Mouse (Mus musculus) hindbrain, embryonic 13.5 days (tissue): Measurements from ENCODE around the gene Bri3. TPM values are rescaled to one million over a fixed set of nuclear protein-coding genes. Genes with fewer than 3 reads are reported as not detected.
A peak's percentile ranks its signal among the peaks of the same experiment; 100 is the strongest.
"Not testable (repeated sequence)": the region's sequence is repeated elsewhere in the genome, so short reads cannot be mapped to it uniquely, and the experiment has no call there.

Source experiments
- ATAC-seq: fragments of 200-750 bp; cut with Nextera tagmentation; 2 replicates; pipeline ENCODE4 v1.8.0; 2017; ENCODE audit warnings: moderate TSS enrichment; ENCODE audit not compliant: low FRiP score
- H3K27ac ChIP-seq: fragments of 300-500 bp; sonication (generic); 2 replicates; pipeline ENCODE4 v1.5.1; 2015; ENCODE audit warnings: inconsistent platforms, mild to moderate bottlenecking, moderate library complexity
- H3K27me3 ChIP-seq: fragments of 300-500 bp; sonication (generic); 2 replicates; pipeline ENCODE4 v1.6.1; 2015; ENCODE audit warnings: mild to moderate bottlenecking, inconsistent platforms
- H3K36me3 ChIP-seq: fragments of 300-500 bp; sonication (generic); 2 replicates; pipeline ENCODE4 v1.6.1; 2015; ENCODE audit warnings: mild to moderate bottlenecking, inconsistent platforms
- H3K4me1 ChIP-seq: fragments of 300-500 bp; sonication (generic); replicated peaks from 2 replicates; pipeline ENCODE4 v1.6.1; 2015; ENCODE audit warnings: inconsistent platforms
- H3K4me2 ChIP-seq: fragments of 300-500 bp; sonication (generic); 2 replicates; pipeline ENCODE4 v1.6.1; 2015; ENCODE audit warnings: inconsistent platforms, mild to moderate bottlenecking, moderate library complexity
- H3K4me3 ChIP-seq: fragments of 300-500 bp; sonication (generic); 2 replicates; pipeline ENCODE4 v1.5.1; 2015; ENCODE audit warnings: mild to moderate bottlenecking, inconsistent platforms
- H3K9ac ChIP-seq: fragments of 300-500 bp; sonication (generic); 2 replicates; pipeline ENCODE4 v1.6.1; 2015; ENCODE audit warnings: mild to moderate bottlenecking, inconsistent platforms
- H3K9me3 ChIP-seq: fragments of 300-500 bp; sonication (generic); 2 replicates; pipeline ENCODE4 v1.6.1; 2016; ENCODE audit warnings: inconsistent platforms
- WGBS: fragments of 180-500 bp; shearing (Covaris S2); methylation state at CpG from one replicate; pipeline ENCODE4 v1.1.7; 2015; 5-methylcytosine and 5-hydroxymethylcytosine counted together
- polyA plus RNA-seq: library from polyadenylated mRNA; unstranded; fragments of >200 nt; fragmentation: Nextera tagmentation; extraction: Ambion mirVana; gene quantifications from 2 replicates; pipeline ENCODE4 v1.2.1, GENCODE M21; 2015

Gene Bri3
- polyA plus RNA-seq, 1 experiment from 2014 or later, result 116 TPM

DNA sequence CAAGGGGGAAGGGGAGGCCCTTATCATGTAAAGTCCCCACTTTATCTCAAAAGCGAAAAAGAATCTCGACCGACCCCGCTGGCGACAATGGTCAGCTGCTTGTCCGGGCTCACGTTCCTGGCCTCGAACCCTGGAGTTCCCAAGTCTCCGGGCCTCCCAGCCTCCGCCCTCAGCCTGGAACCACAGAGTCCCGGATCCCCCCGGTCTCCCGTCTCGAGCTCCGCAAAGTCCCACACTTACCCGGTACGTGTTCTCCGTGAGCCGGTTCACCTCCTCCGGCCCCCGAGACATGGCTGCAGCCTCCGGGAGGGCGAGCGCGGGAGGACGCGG, 113.3 kb downstream of the Bri3 start:
- Histone ChIP-seq H3K27ac (no peak overlapping the region), H3K4me2 (peak overlapping the region; percentile 92), H3K9ac (peak overlapping the region; percentile 31; the same call in 1 of the 2 replicates), H3K36me3 (no peaks in the 10 kb centered on the region), H3K4me3 (peak overlapping the region; percentile 55), H3K9me3 (no peaks in the 10 kb centered on the region), H3K27me3 (peaks cover 46% of the 10 kb centered on the region), H3K4me1 (peaks cover 18% of the 10 kb centered on the region)
- ATAC-seq, result no peak; the same call in 1 of the 2 replicates
- WGBS, result 0% methylated on average over 27 of the region's 27 CpGs

DNA sequence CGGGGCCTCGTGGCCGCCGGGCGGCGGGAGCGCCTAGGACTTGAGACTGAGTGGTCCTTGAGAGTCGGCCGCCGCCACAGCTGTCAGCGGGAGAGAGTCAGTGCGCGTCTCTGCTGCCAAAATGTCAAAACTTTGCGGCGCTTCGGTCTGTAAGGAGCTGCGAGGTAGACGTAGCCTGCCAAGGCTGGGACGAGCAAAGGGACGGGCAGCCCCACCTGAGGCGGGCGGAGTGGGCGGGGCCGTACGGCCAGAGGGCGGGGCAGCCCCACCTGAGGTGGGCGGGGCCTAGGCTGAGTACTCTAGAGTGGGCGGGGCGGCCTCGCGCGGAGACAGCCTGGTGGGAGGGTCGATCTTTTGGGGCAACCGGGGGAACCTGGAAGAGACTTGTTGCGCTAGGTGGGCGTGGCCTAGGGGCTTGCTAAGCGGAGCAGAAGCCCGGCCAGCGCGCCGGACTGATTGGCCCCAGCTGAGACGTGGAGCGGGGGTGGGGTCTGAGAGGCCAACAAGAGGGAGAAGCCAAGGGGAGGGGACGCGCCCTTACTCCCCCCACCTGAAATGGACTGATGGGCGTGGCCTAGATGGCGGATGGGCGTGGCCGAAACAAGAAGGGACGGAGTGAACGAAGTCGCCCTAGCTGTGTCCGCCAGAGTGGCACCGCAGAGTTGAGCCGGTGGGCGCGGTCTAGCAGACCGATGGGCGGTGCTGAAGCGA, 113.8 kb downstream of the Bri3 start, which contains the start of gene Baiap2l1:
Baiap2l1 (minus strand) TSS at position 232 of the 711 bp plus-strand sequence.
- Histone ChIP-seq H3K9ac (peak within 1 kb of the TSS; percentile 31; the same call in 1 of the 2 replicates), H3K36me3 (no peaks in the 10 kb centered on the region), H3K27ac (no peak within 1 kb of the TSS), H3K9me3 (no peaks in the 10 kb centered on the region), H3K27me3 (peaks cover 46% of the 10 kb centered on the region), H3K4me1 (peaks cover 18% of the 10 kb centered on the region), H3K4me3 (peak within 1 kb of the TSS; percentile 55), H3K4me2 (peak within 1 kb of the TSS; percentile 92)
- peak; percentile 89 for ATAC-seq
- 0% methylated on average over 50 of the region's 60 CpGs for WGBS

GRCm38 (mm10) chr5:144358592-144358917, 114.3 kb downstream of the Bri3 start:
- peak; percentile 89 for ATAC-seq
- no peak overlapping the region for H3K27ac ChIP-seq
- H3K9ac ChIP-seq, result no peak overlapping the region
- WGBS, result 9% methylated on average over 10 of the region's 10 CpGs
- no peaks in the 10 kb centered on the region for H3K36me3 ChIP-seq
- peak overlapping the region; percentile 55 for H3K4me3 ChIP-seq
- no peaks in the 10 kb centered on the region for H3K9me3 ChIP-seq
- H3K27me3 ChIP-seq, result peaks cover 46% of the 10 kb centered on the region
- peak overlapping the region; percentile 92 for H3K4me2 ChIP-seq
- H3K4me1 ChIP-seq, result peaks cover 18% of the 10 kb centered on the region

GRCm38 (mm10) chr5:144359886-144360285, 115.6 kb downstream of the Bri3 start:
- Histone ChIP-seq H3K4me2 (no peak overlapping the region), H3K4me1 (peaks cover 18% of the 10 kb centered on the region), H3K9me3 (no peaks in the 10 kb centered on the region), H3K27me3 (peaks cover 46% of the 10 kb centered on the region), H3K36me3 (no peaks in the 10 kb centered on the region), H3K9ac (no peak overlapping the region), H3K4me3 (no peak overlapping the region), H3K27ac (no peak overlapping the region)
- 88% methylated on average over 6 of the region's 6 CpGs for WGBS
- ATAC-seq, result no peak

- 58% methylated on average over 6 of the region's 6 CpGs for WGBS
- no peak overlapping the region for H3K27ac ChIP-seq
- H3K36me3 ChIP-seq, result no peaks in the 10 kb centered on the region
- H3K4me1 ChIP-seq, result peaks cover 18% of the 10 kb centered on the region
- no peaks in the 10 kb centered on the region for H3K9me3 ChIP-seq
- H3K4me2 ChIP-seq, result no peak overlapping the region
- ATAC-seq, result no peak
- H3K9ac ChIP-seq, result no peak overlapping the region
- peaks cover 45% of the 10 kb centered on the region for H3K27me3 ChIP-seq
- H3K4me3 ChIP-seq, result no peak overlapping the region
These were observed 116.1 kb downstream of the Bri3 start for GRCm38 (mm10) chr5:144360346-144360745.

DNA sequence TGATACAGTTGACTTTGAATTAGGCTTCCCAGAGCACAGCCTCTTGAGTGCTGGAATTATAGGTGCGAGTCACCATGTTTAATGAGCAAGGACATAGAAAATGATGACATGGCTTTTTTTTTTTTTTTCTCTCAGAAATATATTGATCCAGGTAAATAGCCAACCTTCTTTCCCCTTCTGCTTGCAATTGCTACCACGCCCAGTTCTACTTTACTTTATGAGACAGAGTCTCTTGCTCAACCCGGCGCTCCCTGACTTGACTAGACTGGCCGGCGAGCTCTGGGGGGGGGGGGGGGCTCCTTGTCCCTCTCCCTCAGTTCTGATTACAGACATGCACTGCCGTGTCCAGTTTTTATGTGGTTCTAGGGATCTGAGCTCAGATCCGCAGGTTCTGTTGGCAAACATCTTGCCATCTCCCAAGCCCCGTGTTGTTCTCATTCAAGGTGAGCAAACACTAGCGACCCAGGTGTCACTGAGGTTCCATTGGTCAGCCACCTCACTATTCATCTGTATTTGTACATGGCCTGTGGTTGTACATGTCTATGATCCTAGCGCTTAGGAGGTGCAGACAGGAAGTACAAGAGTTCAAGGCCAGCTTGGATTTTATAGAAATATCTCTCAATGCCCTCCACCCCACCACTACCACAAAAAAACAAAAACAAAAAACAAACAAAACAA, 120.6 kb downstream of the Bri3 start:
- Histone ChIP-seq H3K36me3 (no peaks in the 10 kb centered on the region), H3K4me2 (no peak overlapping the region), H3K9me3 (no peaks in the 10 kb centered on the region), H3K4me3 (no peak overlapping the region), H3K27me3 (peaks cover 4% of the 10 kb centered on the region), H3K9ac (no peak overlapping the region), H3K27ac (no peak overlapping the region), H3K4me1 (no peaks in the 10 kb centered on the region)
- ATAC-seq, result no peak
- 92% methylated on average over 11 of the region's 11 CpGs for WGBS

- not testable (repeated sequence) for H3K36me3 ChIP-seq, H3K4me2 ChIP-seq, H3K4me1 ChIP-seq, H3K27me3 ChIP-seq, ATAC-seq, H3K9ac ChIP-seq, H3K4me3 ChIP-seq, H3K27ac ChIP-seq, H3K9me3 ChIP-seq
- WGBS, result 81% methylated on average over 6 of the region's 6 CpGs
These were observed 122.3 kb downstream of the Bri3 start for GRCm38 (mm10) chr5:144366551-144366950.

DNA sequence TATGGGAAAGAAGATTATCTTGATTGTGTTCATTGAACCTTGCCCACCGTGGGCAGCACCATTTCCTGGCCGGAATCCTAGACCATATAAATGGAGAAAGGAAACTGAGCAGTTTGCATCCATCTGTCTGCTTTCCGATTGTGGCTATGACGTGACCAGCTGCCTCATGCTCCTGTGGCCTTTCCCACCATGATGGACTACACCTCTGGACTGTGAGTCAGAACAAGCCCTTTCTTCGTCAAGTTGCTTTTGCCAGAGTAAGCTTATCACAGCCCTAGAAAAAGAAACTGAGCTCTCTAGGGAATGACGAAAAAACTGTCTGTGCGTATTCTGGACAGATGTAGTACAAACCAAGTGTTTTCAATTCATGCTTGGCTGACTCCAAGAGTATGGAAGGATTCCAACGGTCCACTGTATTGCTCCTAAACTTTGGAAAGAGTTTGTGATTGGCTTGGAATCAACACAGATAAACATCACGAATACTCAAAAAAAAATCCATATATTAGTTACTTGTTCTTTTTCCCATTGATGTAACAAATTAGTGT, 124.5 kb downstream of the Bri3 start:
- H3K4me1 ChIP-seq, result no peaks in the 10 kb centered on the region
- H3K27me3 ChIP-seq, result no peaks in the 10 kb centered on the region
- H3K4me2 ChIP-seq, result no peak overlapping the region
- no peak overlapping the region for H3K9ac ChIP-seq
- no peak overlapping the region for H3K4me3 ChIP-seq
- ATAC-seq, result no peak
- H3K9me3 ChIP-seq, result no peaks in the 10 kb centered on the region
- H3K27ac ChIP-seq, result no peak overlapping the region
- H3K36me3 ChIP-seq, result no peaks in the 10 kb centered on the region
- 87% methylated on average over 9 of the region's 9 CpGs for WGBS

DNA sequence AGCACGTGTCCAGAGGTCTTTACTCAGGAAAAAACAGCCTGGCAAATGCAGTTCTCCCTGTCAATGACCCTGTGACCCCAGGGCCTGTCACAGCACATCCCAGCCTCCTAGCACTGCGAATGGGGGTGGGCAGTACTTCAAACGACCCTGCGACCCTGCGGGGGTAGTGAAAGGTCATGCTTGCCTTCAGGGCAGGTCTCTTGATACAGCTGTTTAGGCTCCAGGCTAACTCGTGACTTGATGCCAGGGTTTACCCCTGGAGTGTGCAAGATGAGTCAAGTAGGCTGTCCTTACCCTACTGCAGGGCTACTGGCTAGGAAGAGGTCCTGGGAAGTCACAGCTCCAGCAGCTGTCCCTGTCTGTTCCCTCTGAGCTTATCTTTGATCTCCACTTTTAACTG, 126.7 kb downstream of the Bri3 start:
- Histone ChIP-seq H3K27ac (no peak overlapping the region), H3K9me3 (no peaks in the 10 kb centered on the region), H3K4me1 (no peaks in the 10 kb centered on the region), H3K4me2 (no peak overlapping the region), H3K4me3 (no peak overlapping the region), H3K9ac (no peak overlapping the region), H3K27me3 (no peaks in the 10 kb centered on the region), H3K36me3 (no peaks in the 10 kb centered on the region)
- WGBS, result 2% methylated on average over 6 of the region's 6 CpGs
- no peak for ATAC-seq

DNA sequence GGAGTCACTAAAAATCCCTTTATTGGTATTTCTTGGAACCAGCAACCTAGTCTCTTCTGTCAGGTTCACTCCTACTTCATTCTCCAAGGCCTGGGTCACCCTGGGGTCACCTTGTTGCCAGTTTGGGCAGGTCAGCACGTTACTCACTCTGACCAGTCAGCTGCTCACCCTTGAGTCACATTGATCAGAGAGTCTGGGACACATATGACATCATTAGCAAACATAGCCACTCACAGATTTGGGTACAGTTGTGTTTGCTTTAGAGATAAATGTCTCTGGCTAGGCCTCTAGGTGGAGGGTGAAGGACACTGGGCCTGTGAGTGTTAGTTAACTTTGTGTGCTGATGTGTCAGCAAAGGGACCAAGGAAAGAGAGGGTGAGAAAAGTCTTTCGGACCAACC, 127.9 kb downstream of the Bri3 start:
- H3K9ac ChIP-seq, result no peak overlapping the region
- H3K27me3 ChIP-seq, result no peaks in the 10 kb centered on the region
- H3K27ac ChIP-seq, result no peak overlapping the region
- no peaks in the 10 kb centered on the region for H3K36me3 ChIP-seq
- no peak overlapping the region for H3K4me2 ChIP-seq
- no peaks in the 10 kb centered on the region for H3K9me3 ChIP-seq
- 68% methylated on average over 2 of the region's 2 CpGs for WGBS
- ATAC-seq, result no peak
- H3K4me1 ChIP-seq, result no peaks in the 10 kb centered on the region
- H3K4me3 ChIP-seq, result no peak overlapping the region

DNA sequence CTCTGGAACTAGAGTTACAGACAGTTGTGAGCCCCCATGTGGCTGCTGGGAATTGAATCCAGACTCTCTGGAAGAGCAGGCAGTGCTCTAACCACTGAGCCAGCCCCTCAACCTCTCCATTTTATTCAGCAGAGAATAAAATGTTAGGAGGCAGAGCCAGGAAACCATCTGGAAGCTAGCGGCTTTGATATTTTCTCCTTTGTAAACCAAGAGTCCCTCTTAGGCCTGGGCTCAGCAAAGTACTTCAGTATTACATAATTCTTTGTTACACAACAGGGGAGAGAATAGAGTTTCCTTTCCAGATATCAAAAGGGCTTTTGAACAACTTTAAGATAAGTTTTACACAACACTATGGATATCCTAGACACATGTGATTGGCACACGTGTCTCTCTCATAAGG, 128.6 kb downstream of the Bri3 start:
- H3K36me3 ChIP-seq, result no peaks in the 10 kb centered on the region
- no peak for ATAC-seq
- peaks cover 4% of the 10 kb centered on the region; the same call in 1 of the 2 replicates for H3K9me3 ChIP-seq
- no peak overlapping the region for H3K9ac ChIP-seq
- H3K4me1 ChIP-seq, result no peaks in the 10 kb centered on the region
- 90% methylated on average over 2 of the region's 2 CpGs for WGBS
- no peaks in the 10 kb centered on the region for H3K27me3 ChIP-seq
- H3K27ac ChIP-seq, result no peak overlapping the region
- H3K4me2 ChIP-seq, result no peak overlapping the region
- H3K4me3 ChIP-seq, result no peak overlapping the region

GRCm38 (mm10) chr5:144379431-144379830, 135.2 kb downstream of the Bri3 start:
- Histone ChIP-seq H3K9ac (no peak overlapping the region), H3K4me3 (no peak overlapping the region), H3K9me3 (peaks cover 4% of the 10 kb centered on the region; the same call in 1 of the 2 replicates), H3K4me1 (no peaks in the 10 kb centered on the region), H3K27ac (no peak overlapping the region), H3K27me3 (no peaks in the 10 kb centered on the region), H3K4me2 (no peak overlapping the region), H3K36me3 (no peaks in the 10 kb centered on the region)
- WGBS, result 92% methylated on average over 4 of the region's 4 CpGs
- ATAC-seq, result no peak

GRCm38 (mm10) chr5:144380689-144381088, 136.5 kb downstream of the Bri3 start:
- Histone ChIP-seq H3K4me1 (no peaks in the 10 kb centered on the region), H3K4me2 (no peak overlapping the region), H3K4me3 (no peak overlapping the region), H3K9me3 (peaks cover 8% of the 10 kb centered on the region; the same call in 1 of the 2 replicates), H3K27ac (no peak overlapping the region), H3K27me3 (no peaks in the 10 kb centered on the region), H3K36me3 (no peaks in the 10 kb centered on the region), H3K9ac (no peak overlapping the region)
- no peak for ATAC-seq
- 94% methylated on average over 7 of the region's 7 CpGs for WGBS
